Mouse (Mus musculus): Measurements from ENCODE around the gene St3gal5. TPM values are rescaled to one million over a fixed set of nuclear protein-coding genes. Genes with fewer than 3 reads are reported as not detected.

The St3gal5 gene
- polyA plus RNA-seq, 1 experiment, result 27.7 TPM

DNA sequence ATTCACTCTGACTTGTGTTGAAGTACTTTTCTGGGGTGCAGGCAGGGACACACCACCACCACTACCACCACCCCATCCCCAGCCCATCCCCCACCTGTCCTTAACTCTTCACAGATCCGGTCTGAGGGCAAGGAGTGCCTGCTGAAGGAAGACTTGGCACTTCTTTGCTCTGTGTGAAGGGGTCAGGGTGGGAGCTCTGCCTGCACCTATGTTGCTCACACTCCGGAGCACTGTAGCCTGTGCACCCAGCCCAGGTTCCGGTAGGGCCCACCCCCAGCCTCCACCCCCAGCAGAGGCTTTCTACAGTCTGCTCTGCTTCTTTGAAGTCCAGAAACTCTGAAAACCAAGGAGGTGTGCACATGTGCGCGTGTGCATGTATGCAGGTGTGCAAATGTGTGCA lies 93.2 kb downstream of the St3gal5 start:
- Histone ChIP-seq H3K4me3 (ENCODE audit: control insufficient read depth, low read depth, low read length) (no peak overlapping the region), H3K27me3 (ENCODE audit: control insufficient read depth, insufficient read depth, low read length) (no peaks in the 10 kb centered on the region), H3K36me3 (ENCODE audit: control insufficient read depth, insufficient read depth, low read length) (no peaks in the 10 kb centered on the region), H3K4me1 (ENCODE audit: control insufficient read depth, insufficient read depth, low read length) (peaks cover 7% of the 10 kb centered on the region), H3K27ac (ENCODE audit: control insufficient read depth, insufficient read depth, low read depth, low read length) (no peak overlapping the region)
- no peak for TF ChIP-seq POLR2A (IDR thresholded peaks at IDR 0.05; ENCODE audit: control insufficient read depth, low read depth, low read length)
- no peak for TF ChIP-seq CTCF (IDR thresholded peaks at IDR 0.05; ENCODE audit: control insufficient read depth, insufficient read depth, insufficient replicate concordance, low read depth, low read length)

DNA sequence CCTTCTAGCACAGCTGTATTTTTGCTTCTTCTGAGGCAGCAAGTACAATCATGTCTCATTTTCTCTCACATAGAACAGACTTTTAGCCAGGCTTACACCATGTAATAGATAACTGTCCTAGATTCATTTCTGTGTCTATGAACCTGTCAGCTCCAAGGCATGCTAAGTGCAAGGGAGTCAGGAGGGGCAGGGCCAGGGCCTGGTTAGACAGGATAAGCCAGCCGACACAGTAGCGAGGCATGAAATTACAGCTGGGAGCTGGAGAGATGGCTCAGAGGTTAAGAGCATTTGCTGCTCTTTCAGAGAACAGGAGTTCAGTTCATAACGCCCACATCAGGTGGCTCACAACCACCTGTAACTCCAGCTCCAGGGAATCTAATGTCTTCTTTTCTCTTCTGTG lies 99.3 kb downstream of the St3gal5 start:
- Histone ChIP-seq H3K27me3 (ENCODE audit: control insufficient read depth, insufficient read depth, low read length) (no peaks in the 10 kb centered on the region), H3K4me1 (ENCODE audit: control insufficient read depth, insufficient read depth, low read length) (peaks cover 5% of the 10 kb centered on the region; the same call in 1 of the 2 replicates), H3K36me3 (ENCODE audit: control insufficient read depth, insufficient read depth, low read length) (no peaks in the 10 kb centered on the region), H3K27ac (ENCODE audit: control insufficient read depth, insufficient read depth, low read depth, low read length) (no peak overlapping the region), H3K4me3 (ENCODE audit: control insufficient read depth, low read depth, low read length) (no peak overlapping the region)
- TF ChIP-seq POLR2A (IDR thresholded peaks at IDR 0.05; ENCODE audit: control insufficient read depth, low read depth, low read length) (no peak), CTCF (IDR thresholded peaks at IDR 0.05; ENCODE audit: control insufficient read depth, insufficient read depth, insufficient replicate concordance, low read depth, low read length) (no peak)

DNA sequence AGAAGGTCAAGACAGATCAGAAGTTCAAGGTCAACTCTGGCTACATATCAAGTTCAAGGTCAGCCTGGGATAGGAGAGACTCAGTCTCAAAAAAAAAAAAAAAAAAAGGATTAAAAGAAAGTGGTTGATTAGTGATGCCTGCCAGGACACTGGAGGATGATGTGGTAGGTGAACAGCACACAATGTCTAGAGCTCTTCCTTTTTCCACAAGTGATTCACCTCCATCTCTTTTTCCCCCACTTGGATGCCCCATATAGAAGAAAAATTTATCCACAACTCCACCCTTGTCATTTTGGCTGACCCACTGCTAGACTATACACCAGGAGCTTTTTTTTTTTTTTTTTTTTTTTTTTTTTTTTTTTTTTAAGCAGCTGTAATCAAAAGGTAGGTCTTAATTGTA lies 100.1 kb downstream of the St3gal5 start:
- no peak overlapping the region for H3K4me3 ChIP-seq (ENCODE audit: control insufficient read depth, low read depth, low read length)
- H3K36me3 ChIP-seq (ENCODE audit: control insufficient read depth, insufficient read depth, low read length), result no peaks in the 10 kb centered on the region
- peaks cover 5% of the 10 kb centered on the region; the same call in 1 of the 2 replicates for H3K4me1 ChIP-seq (ENCODE audit: control insufficient read depth, insufficient read depth, low read length)
- no peak overlapping the region for H3K27ac ChIP-seq (ENCODE audit: control insufficient read depth, insufficient read depth, low read depth, low read length)
- TF ChIP-seq POLR2A (IDR thresholded peaks at IDR 0.05; ENCODE audit: control insufficient read depth, low read depth, low read length) (no peak), CTCF (IDR thresholded peaks at IDR 0.05; ENCODE audit: control insufficient read depth, insufficient read depth, insufficient replicate concordance, low read depth, low read length) (no peak)
- H3K27me3 ChIP-seq (ENCODE audit: control insufficient read depth, insufficient read depth, low read length), result no peaks in the 10 kb centered on the region

DNA sequence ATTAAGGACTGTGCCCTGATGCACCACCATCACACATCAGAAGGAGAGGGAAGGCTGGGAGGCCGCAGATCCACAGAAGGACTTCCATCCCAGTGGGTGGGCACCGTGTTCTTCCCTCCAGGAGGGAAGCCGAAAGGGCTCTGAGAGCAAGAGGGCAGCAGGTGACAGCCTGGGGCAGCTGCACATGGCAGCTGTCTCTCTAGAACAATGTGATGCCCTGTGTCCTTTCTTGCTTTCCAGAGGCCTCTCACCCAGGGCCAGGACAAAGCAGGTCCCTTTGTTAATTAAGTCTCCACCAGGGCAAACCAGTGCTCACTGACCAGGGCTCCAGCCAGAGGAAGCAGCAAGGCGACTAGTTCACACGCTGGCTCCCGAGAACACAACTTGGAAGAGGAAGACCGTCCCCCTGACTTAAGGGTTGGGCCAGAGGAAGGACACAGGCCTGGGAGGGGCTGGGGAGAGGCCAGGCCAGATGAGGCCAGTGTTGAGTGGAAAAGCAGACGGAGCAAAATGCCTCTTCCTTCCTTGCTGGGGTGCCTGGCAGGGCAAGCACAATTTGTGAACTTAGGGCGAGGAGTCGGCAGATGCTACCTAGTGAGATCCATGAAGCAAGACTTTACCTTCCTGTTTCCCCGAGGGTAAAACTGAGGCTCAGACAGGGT lies 103.3 kb downstream of the St3gal5 start:
- H3K36me3 ChIP-seq (ENCODE audit: control insufficient read depth, insufficient read depth, low read length), result no peaks in the 10 kb centered on the region
- H3K4me1 ChIP-seq (ENCODE audit: control insufficient read depth, insufficient read depth, low read length), result peaks cover 5% of the 10 kb centered on the region; the same call in 1 of the 2 replicates
- no peak overlapping the region for H3K4me3 ChIP-seq (ENCODE audit: control insufficient read depth, low read depth, low read length)
- H3K27me3 ChIP-seq (ENCODE audit: control insufficient read depth, insufficient read depth, low read length), result no peaks in the 10 kb centered on the region
- H3K27ac ChIP-seq (ENCODE audit: control insufficient read depth, insufficient read depth, low read depth, low read length), result no peak overlapping the region
- TF ChIP-seq CTCF (IDR thresholded peaks at IDR 0.05; ENCODE audit: control insufficient read depth, insufficient read depth, insufficient replicate concordance, low read depth, low read length) (no peak), POLR2A (IDR thresholded peaks at IDR 0.05; ENCODE audit: control insufficient read depth, low read depth, low read length) (no peak)

DNA sequence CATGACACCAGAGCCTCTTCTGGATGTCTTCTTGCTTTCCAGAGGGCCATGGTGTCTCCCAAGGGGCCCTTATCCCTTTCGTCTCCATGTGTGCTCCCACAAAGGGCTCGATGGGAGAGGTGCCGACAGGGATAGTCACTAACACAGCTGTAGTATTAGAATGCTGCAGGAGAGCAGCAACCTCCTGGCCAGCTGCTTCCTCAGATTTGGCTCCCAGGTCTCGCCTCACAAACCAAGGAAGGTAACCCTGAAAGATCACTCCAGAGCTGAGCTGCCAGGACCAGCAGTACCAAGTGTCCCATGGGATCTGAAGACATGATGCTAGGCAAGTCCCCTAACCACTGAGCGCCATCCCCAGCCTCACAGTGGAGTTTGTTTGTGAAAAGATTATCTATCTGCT lies 105.3 kb downstream of the St3gal5 start:
- H3K27me3 ChIP-seq (ENCODE audit: control insufficient read depth, insufficient read depth, low read length), result no peaks in the 10 kb centered on the region
- no peak for TF ChIP-seq CTCF (IDR thresholded peaks at IDR 0.05; ENCODE audit: control insufficient read depth, insufficient read depth, insufficient replicate concordance, low read depth, low read length)
- no peak for TF ChIP-seq POLR2A (IDR thresholded peaks at IDR 0.05; ENCODE audit: control insufficient read depth, low read depth, low read length)
- H3K4me1 ChIP-seq (ENCODE audit: control insufficient read depth, insufficient read depth, low read length), result peaks cover 5% of the 10 kb centered on the region; the same call in 1 of the 2 replicates
- no peaks in the 10 kb centered on the region for H3K36me3 ChIP-seq (ENCODE audit: control insufficient read depth, insufficient read depth, low read length)
- no peak overlapping the region for H3K4me3 ChIP-seq (ENCODE audit: control insufficient read depth, low read depth, low read length)
- no peak overlapping the region for H3K27ac ChIP-seq (ENCODE audit: control insufficient read depth, insufficient read depth, low read depth, low read length)

DNA sequence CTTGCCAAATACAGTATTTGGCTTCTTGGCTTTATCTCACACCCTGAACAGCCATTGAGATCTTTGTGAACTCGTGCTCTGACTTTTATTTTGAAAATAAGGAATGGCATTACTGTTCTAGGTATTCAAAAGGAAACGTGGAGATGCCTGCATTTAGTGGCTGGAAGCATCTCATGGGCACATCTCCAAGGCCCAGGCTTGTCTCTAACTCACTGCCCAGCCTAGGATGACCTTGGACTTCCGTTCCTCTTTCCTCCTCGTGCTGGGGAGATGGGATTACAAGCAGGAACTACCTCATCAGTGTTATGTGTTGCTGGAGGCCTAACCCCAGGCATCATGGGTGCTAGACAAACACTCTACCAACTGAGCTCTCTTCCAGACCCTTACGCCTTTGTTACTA lies 105.9 kb downstream of the St3gal5 start:
- H3K27me3 ChIP-seq (ENCODE audit: control insufficient read depth, insufficient read depth, low read length), result no peaks in the 10 kb centered on the region
- H3K4me1 ChIP-seq (ENCODE audit: control insufficient read depth, insufficient read depth, low read length), result peaks cover 2% of the 10 kb centered on the region; the same call in 1 of the 2 replicates
- no peak for TF ChIP-seq POLR2A (IDR thresholded peaks at IDR 0.05; ENCODE audit: control insufficient read depth, low read depth, low read length)
- TF ChIP-seq CTCF (IDR thresholded peaks at IDR 0.05; ENCODE audit: control insufficient read depth, insufficient read depth, insufficient replicate concordance, low read depth, low read length), result no peak

More for the DNA sequence above, 105.9 kb downstream of the St3gal5 start:
- H3K4me3 ChIP-seq (ENCODE audit: control insufficient read depth, low read depth, low read length), result no peak overlapping the region
- no peak overlapping the region for H3K27ac ChIP-seq (ENCODE audit: control insufficient read depth, insufficient read depth, low read depth, low read length)
- no peaks in the 10 kb centered on the region for H3K36me3 ChIP-seq (ENCODE audit: control insufficient read depth, insufficient read depth, low read length)

Other genes with a start within 250 kb of the St3gal5 start
- 14.3 and 17.5 TPM in 2 replicates for gene Ptcd3, start 188.8 kb upstream of the St3gal5 start, polyA plus RNA-seq (2012; rRNA removed)
- 15.0 and 15.9 TPM in 2 replicates for gene Polr1a, start 188.5 kb upstream of the St3gal5 start, polyA plus RNA-seq (2012; rRNA removed)
- 390 and 420 TPM in 2 replicates for gene Atoh8, start 138.0 kb downstream of the St3gal5 start, polyA plus RNA-seq (2012; rRNA removed)
- gene Sftpb, start 207.0 kb downstream of the St3gal5 start, polyA plus RNA-seq (2012; rRNA removed), result 0.06 and 0.16 TPM in 2 replicates
- gene Usp39, start 247.6 kb downstream of the St3gal5 start, polyA plus RNA-seq (2012; rRNA removed), result 29.0 and 29.3 TPM in 2 replicates
- 19.6 and 21.5 TPM in 2 replicates for gene 0610030E20Rik, start 249.7 kb downstream of the St3gal5 start, polyA plus RNA-seq (2012; rRNA removed)